Mouse (Mus musculus): ENCODE measurements around the gene Gpalpp1.

DNA sequence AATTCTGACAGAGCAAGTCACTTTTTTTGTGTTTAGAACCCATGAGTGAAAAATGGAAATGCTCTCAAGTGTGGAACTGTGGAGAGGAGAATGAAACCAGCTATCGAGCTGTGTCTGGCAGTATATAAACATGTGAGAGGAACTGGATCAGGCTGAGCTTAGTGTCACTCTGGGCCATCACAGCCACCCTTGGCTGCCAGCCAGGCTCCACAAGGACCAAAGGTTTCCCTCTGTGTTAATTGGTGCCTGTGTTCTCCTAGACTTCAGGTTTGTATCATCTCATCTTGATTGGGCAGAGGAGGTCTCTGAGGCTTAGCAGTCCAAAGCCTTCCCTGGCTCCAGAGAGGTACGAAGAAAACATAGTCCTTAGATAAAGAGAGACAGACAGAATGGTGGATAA is 37.9 kb downstream of the Gpalpp1 start:
- TF ChIP-seq POLR2A (IDR thresholded peaks at IDR 0.05; ENCODE audit: low read depth, low read length): no peak
- TF ChIP-seq CTCF (IDR thresholded peaks at IDR 0.05; ENCODE audit: extremely low read depth, insufficient read length, insufficient replicate concordance, low read depth, low read length): no peak
